Mouse (Mus musculus) midbrain, embryonic 13.5 days (tissue): ENCODE results near the gene Foxd3. TPM values are rescaled to one million over a fixed set of nuclear protein-coding genes. Genes with fewer than 3 reads are reported as not detected.

Experiments used
- microRNA-seq: library from miRNA; unstranded; fragments of <30 nt; microRNA quantifications from one replicate; pipeline ENCODE4, GENCODE M21; 2016
- polyA plus RNA-seq: library from polyadenylated mRNA; unstranded; fragments of >200 nt; fragmentation: Nextera tagmentation; extraction: Ambion mirVana; gene quantifications from 2 replicates; pipeline ENCODE4 v1.2.1, GENCODE M21; 2015

Foxd3 gene
- polyA plus RNA-seq, 1 experiment from 2014 or later, result not detected

Small RNAs within 50 kb of the gene (microRNA-seq; reads per million reads assigned to microRNA genes)
- not detected for gene Gm23366

Other genes with a start within 250 kb of the Foxd3 start
- gene Alg6, start 59.4 kb downstream of the Foxd3 start, polyA plus RNA-seq, result 10.2 and 10.4 TPM in 2 replicates
- 19.7 and 22.7 TPM in 2 replicates for gene Efcab7, start 172.9 kb downstream of the Foxd3 start, polyA plus RNA-seq